ENCODE assay signal across 8 mouse cellular contexts in the genomic region with DNA sequence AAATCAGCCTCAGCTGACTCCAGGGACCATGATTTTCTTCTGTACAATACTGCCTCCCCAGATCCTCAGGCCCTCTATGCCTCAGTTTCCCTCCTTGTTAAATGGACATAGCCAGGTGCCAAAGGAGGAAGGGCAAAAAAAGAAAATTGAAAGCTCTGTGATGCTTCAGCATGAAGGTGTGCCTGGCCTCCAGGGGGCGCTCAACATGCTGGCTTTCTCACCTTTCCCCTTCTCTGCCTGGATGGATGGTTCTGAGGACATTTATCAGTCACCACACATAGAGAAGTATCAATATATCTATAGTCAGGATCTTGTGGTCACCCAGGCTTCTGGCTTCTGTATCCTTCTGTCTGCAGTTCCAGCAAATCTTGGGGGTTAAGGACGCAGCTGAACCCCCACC. TPM values are rescaled to one million over a fixed set of nuclear protein-coding genes. Genes with fewer than 3 reads are reported as not detected.
DNase-seq lines count a peak whose midpoint lies in the region; ATAC-seq and TF ChIP-seq lines count a peak whose summit lies in the region.

No protein-coding gene starts in this region.

- DNase-seq in CD4-positive, CD25-positive, alpha-beta regulatory T cell, adult 2 months (ENCODE audit: low read depth, low spot score), result peak; percentile 70
- DNase-seq in ovary, postnatal 36 days (ENCODE audit: low spot score), result peak; percentile 63
- DNase-seq in ovary, postnatal 10 days (ENCODE audit: low spot score), result no peak
- peak; percentile 84 for DNase-seq in lung, postnatal 36 days

- H3K4me2 ChIP-seq in intestine, postnatal 0 days (replicated peaks; ENCODE audit: low read depth), result no peak overlapping the region
- H3K4me2 ChIP-seq in stomach, embryonic 15.5 days, result no peak overlapping the region

- no peak overlapping the region for H3K9ac ChIP-seq in intestine, postnatal 0 days (ENCODE audit: low read depth, low read length)
- H3K9ac ChIP-seq in stomach, embryonic 15.5 days, result no peak overlapping the region

- H3K27ac ChIP-seq in intestine, postnatal 0 days (ENCODE audit: low read depth, low read length), result no peak overlapping the region
- peak overlapping the region; percentile 80 for H3K27ac ChIP-seq in stomach, embryonic 15.5 days

- no peaks in the 10 kb centered on the region for H3K27me3 ChIP-seq in intestine, postnatal 0 days (replicated peaks; ENCODE audit: control insufficient read depth, insufficient read depth, low read length)
- no peaks in the 10 kb centered on the region for H3K27me3 ChIP-seq in stomach, embryonic 15.5 days (replicated peaks)

- no peak for ATAC-seq in CD4-positive, CD25-positive, alpha-beta regulatory T cell, adult 4 months
- ATAC-seq in common myeloid progenitor, adult 5-6 weeks (replicated peaks; ENCODE audit: low read depth, poor library complexity, severe bottlenecking), result peak; percentile 73; the same call in 1 of the 2 replicates
- ATAC-seq in intestine, postnatal 0 days, result no peak
- ATAC-seq in stomach, embryonic 15.5 days (ENCODE audit: insufficient read depth, low FRiP score, low read depth), result no peak

- H3K36me3 ChIP-seq in intestine, postnatal 0 days (ENCODE audit: control insufficient read depth, insufficient read depth), result no peaks in the 10 kb centered on the region
- no peaks in the 10 kb centered on the region for H3K36me3 ChIP-seq in stomach, embryonic 15.5 days

- no peak overlapping the region for H3K4me3 ChIP-seq in intestine, postnatal 0 days (ENCODE audit: low read depth, low read length)
- no peak overlapping the region for H3K4me3 ChIP-seq in stomach, embryonic 15.5 days (replicated peaks)

- H3K9me3 ChIP-seq in intestine, postnatal 0 days (ENCODE audit: control insufficient read depth), result peaks cover 5% of the 10 kb centered on the region; the same call in 1 of the 2 replicates
- no peaks in the 10 kb centered on the region for H3K9me3 ChIP-seq in stomach, embryonic 15.5 days

- 0 out of 2 replicates have a peak, but pooled peaks cover 5% of the 10 kb centered on the region for H3K4me1 ChIP-seq in intestine, postnatal 0 days (replicated peaks; ENCODE audit: control insufficient read depth, insufficient read depth, low read length)
- H3K4me1 ChIP-seq in stomach, embryonic 15.5 days, result peaks cover 4% of the 10 kb centered on the region; the same call in 1 of the 2 replicates

- 51% methylated on average over 2 of the region's 2 CpGs for WGBS in intestine, postnatal 0 days
- WGBS in stomach, embryonic 15.5 days, result 41% methylated on average over 2 of the region's 2 CpGs

- TF ChIP-seq CTCF in intestine, postnatal 0 days (IDR thresholded peaks at IDR 0.05; ENCODE audit: low read depth), result peak; percentile 86

RNA-seq across cellular contexts. Expression of a gene that starts 49.3 kb away (rescaled TPM):
- under 1 TPM in 1 of 2 experiments, not detected in 1; 0.15 TPM for polyA plus RNA-seq in CD4-positive, CD25-positive, alpha-beta regulatory T cell, adult 4 months (2017; shearing (Covaris generic))
- total RNA-seq in common myeloid progenitor, adult 5-6 weeks (2017), result 0.44 TPM in 1 of 2 replicates, not detected in the other
- polyA plus RNA-seq in intestine, postnatal 0 days (2015; fragmentation: Nextera tagmentation; extraction: Ambion mirVana), result 239 and 283 TPM in 2 replicates
- 396 and 401 TPM in 2 replicates for polyA plus RNA-seq in stomach, embryonic 15.5 days (2015; fragmentation: Nextera tagmentation; extraction: Ambion mirVana)

Comparison
In these comparisons a context has a peak if more than half of its experiments do, and no peak if none do; other contexts are left out.
1. RNA of a gene that starts 49.3 kb away (polyA plus RNA-seq): 396 to 401 TPM in stomach, embryonic 15.5 days and 239 to 283 TPM in intestine, postnatal 0 days; 0.15 TPM in CD4-positive, CD25-positive, alpha-beta regulatory T cell, adult 4 months; every median in the first group is over 100 times any median in the second.